Mouse (Mus musculus) liver, adult 2 months (tissue): ENCODE data around the gene Rpl26.

Source experiments
- CTCF ChIP-seq: fragments of 200-500 bp; IDR thresholded peaks from 2 replicates; pipeline ENCODE4 v1.5.1; 2011; ENCODE audit warnings: low read depth, low read length, control low read depth
- POLR2A ChIP-seq: fragments of 200-500 bp; IDR thresholded peaks from 2 replicates; pipeline ENCODE4 v1.6.1; 2011; ENCODE audit warnings: low read length, control low read depth; ENCODE audit not compliant: insufficient read depth; ENCODE audit errors: extremely low read depth

DNA sequence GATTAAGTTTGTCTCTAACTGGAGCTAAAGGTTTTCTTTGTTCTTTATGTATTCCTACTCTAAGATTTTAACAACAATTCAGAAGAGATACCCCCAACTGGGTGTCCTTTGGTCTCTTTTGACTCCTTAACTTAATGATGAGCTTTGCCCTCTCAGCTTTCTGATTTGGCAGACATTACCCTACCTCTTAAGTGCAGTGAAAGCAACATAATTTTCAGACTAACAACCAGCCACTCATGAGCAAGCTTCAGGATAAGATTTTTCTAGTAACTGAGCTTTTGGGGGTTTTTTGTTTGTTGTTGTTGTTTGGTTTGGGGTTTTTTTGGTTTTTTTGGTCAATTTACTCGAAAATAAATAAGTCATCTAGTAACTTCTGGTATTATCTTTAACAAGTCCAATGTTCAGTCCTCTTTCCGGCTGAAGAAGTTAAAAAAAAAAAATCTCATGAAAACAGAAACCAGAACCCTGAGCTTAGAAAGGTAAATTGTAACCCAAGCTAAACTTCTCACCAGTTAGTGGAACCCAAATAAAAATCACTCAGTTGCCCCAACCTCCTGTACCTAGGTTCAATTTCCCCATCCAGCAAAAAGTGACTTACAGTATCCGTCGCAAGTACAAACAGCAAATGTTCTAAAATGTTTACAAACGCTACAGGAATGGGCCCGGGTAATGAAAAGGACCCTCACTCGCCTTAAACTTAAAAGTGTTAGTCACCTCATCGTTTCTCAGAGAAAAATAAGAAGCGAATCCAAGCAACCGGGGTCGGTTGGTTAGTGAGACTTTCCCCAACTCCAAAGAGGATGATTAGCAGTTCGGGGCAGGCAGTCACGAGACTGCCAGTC is 49.5 kb upstream of the Rpl26 start:
- no peak for TF ChIP-seq CTCF
- TF ChIP-seq POLR2A: no peak
